Mouse (Mus musculus): ENCODE data around the gene Catsper2. TPM values are rescaled to one million over a fixed set of nuclear protein-coding genes. Genes with fewer than 3 reads are reported as not detected.
"Not testable (repeated sequence)": the region's sequence is repeated elsewhere in the genome, so short reads cannot be mapped to it uniquely, and the experiment has no call there.

The Catsper2 gene
- total RNA-seq, 2 experiments from 2014 or later = 6.1 to 8.3 TPM

GRCm38 (mm10) chr2:121439746-121440145 is 26.2 kb upstream of the Catsper2 start:
- intact Hi-C loops (cut with DNase I) = no loop called here
- no peak for DNase-seq

DNA sequence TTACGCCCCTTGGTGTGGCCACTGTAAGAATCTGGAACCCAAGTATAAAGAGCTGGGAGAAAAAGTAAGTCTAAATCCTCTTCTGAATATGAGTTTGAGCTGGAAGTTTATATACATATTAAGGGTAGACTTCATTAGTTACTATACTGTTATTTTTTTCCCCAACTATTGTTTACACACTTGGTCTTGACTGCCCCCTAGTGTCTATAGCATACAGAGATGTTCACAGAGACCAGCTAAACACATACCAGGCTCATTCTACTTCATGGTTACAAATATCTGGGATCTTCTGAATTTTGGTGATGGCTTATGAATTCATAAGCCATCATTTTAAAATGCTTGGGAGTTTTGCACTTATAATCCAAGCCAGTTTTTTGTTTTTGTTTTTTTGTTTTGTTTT is 21.3 kb upstream of the Catsper2 start:
- no peak for DNase-seq
- intact Hi-C loops (cut with DNase I) = no loop called here

DNA sequence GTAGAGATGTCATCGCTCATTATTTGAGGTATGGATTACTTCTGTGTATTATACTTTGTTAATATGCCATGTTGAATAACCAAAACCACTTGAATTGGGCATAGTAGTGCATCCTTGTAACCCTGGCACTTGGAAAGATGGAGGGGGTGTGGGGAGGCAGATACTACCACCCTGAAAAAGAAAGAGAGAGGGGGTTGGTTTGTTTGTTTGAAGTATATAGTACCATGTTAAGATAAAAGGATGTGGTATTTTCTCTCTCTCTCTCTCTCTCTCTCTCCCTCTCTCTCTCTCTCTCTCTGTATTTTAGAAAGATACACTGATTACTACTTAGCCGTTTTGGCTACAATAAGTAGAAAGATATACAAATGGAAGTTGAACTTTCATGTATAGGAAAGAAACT is 12.3 kb upstream of the Catsper2 start:
- DNase-seq = no peak
- intact Hi-C loops (cut with DNase I) = no loop called here

- intact Hi-C loops (cut with DNase I) = no loop called here
- no peak for DNase-seq
Observed at GRCm38 (mm10) chr2:121423166-121423565, 9.6 kb upstream of the Catsper2 start.

- no peak for DNase-seq
- intact Hi-C loops (cut with DNase I) = no loop called here
Observed at GRCm38 (mm10) chr2:121418476-121418875, 4.9 kb upstream of the Catsper2 start.

DNA sequence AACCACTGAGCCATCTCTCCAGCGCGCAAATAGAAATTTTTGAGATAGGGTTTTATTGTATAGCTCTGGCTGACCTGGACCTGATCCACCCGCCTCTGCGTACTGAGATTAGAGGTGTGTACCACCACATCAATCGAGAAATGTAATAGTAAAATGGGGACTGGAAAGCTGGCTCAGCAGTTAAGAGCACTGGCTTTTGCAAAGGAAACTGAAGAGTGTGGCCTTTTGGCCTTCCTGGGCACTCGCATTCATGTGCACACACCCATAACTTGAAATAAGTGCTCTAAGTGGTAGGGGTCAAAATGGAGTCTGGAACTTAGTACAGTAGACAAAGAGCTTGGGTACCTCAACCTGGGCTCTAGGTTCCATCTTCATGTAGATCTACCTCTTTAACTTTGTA is 2.8 kb upstream of the Catsper2 start:
- no peak for DNase-seq

GRCm38 (mm10) chr2:121415591-121415990 is 2.0 kb upstream of the Catsper2 start:
- intact Hi-C loops (cut with DNase I) = no loop called here
- DNase-seq = no peak

More for the DNA sequence above, 2.8 kb upstream of the Catsper2 start:
- intact Hi-C loops (cut with DNase I) = no loop called here

DNA sequence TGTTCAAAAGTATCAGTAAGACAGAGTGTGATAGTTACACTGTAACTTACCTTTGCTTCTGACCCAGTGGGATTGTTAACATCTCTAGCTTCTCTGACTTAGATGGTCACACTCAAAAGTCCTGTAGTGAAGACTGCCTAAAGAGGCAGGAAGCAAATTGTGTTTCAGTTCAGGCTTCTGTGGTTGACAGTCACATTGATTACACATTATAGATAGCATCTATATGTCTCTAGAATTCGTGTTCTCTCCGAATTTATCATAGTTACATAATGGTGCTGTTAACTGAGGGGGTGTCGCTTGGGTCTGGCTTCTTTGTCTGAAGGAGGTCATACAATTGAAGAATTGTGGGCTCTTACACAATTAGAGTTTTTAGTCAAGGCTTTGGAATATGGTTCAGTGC is 1.5 kb upstream of the Catsper2 start:
- intact Hi-C loops (cut with DNase I) = no loop called here
- no peak for DNase-seq

DNA sequence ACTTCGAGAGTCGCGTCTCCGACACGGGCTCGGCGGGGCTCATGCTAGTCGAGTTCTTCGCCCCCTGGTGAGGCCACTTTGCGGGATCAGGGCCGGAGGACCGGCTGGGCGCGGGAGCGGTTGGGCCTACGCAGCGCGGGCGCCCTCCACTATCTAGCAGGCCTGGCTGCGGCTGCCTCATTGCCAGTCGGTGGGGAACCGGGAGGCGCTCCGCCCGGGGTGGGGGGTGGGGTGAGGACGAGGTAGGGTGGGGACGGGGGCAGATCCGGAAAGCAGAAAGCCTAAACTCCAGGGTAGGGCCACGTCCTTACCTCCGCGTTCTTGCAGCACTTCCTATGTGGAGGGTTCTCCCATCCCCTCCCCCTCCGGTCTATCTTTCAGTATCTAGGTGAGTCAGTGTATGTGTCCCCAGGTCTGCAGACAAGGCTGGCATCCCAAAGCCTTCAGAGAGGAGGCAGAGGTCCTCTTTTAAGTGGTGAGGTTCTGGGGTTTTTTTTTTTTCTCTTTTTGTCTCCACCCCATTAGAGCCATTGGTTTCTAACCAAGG is 620 bp upstream of the Catsper2 start:
- DNase-seq = no peak
- intact Hi-C loops (cut with DNase I) = no loop called here

DNA sequence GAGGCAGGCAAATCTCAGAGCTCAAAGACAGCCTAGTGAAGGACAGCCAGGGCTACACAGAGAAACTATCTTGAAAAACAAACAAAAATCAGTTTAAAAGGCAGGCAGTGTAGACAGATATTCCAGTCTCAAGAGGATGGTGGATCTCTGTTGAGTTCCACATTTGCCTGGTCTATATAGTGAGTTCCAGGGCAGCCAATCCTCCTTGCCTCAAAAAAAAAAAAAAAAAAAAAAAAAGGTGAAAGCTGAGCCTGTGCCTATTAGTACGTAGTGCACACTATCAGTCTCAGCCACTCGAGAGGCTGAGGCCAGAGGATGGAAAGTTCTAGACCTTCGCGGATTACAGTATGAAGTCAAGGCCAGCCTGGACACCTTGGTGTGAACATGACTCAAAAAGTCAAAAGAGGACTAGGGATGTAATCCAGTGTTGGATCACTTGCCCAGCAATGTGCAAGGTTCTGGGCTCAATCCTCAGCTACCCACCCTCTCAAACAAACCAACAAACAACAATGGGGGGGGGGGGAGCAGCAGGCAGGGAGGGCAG is 677 bp downstream of the Catsper2 start:
- DNase-seq = no peak
- intact Hi-C loops (cut with DNase I) = no loop called here

DNA sequence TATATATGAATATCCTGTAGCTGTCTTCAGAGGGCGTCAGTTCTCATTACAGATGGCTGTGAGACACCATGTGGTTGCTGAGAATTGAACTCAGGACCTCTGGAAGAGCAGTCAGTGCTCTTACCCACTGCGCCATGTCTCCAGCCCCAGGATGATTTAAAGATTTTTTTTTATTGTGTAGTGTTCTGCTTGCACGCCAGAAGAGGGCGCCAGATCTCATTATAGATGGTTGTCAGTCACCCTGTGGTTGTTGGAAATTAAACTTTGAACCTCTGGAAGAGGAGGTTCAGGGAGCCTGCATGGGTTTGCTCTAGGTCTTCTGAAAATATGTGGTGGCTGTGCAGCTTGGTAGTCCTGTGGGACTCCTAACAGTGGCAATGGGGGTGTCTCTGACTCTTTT is 5.4 kb downstream of the Catsper2 start:
- intact Hi-C loops (cut with DNase I) = no loop called here
- peak; percentile 18 for DNase-seq

DNA sequence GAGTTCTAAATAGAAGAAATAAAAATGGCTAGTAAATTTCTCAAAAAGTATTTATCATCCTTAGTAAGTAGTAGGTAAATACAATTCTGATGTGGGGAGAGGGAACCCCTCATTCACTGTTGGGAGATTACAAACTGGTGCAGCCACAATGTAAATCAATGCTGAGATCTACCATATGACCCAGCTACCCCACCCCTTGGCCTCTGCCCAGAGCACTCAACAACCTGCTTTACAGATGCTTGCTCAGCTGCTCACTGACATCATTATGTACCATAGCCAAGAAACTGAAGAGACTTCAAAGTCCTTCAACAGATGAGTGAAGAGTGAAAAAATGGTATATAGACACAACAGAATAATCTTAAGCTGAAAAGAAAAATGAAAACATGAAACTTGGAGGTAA is 10.3 kb downstream of the Catsper2 start:
- intact Hi-C loops (cut with DNase I) = no loop called here
- no peak for DNase-seq

GRCm38 (mm10) chr2:121396624-121397023 is 17.0 kb downstream of the Catsper2 start:
- intact Hi-C loops (cut with DNase I) = loop anchor here (10.0 kb wide), 1 partner anchor 222 kb away; the partner anchor contains the start of genes Tubgcp4 and Zscan29
- peak; percentile 91 for DNase-seq

DNA sequence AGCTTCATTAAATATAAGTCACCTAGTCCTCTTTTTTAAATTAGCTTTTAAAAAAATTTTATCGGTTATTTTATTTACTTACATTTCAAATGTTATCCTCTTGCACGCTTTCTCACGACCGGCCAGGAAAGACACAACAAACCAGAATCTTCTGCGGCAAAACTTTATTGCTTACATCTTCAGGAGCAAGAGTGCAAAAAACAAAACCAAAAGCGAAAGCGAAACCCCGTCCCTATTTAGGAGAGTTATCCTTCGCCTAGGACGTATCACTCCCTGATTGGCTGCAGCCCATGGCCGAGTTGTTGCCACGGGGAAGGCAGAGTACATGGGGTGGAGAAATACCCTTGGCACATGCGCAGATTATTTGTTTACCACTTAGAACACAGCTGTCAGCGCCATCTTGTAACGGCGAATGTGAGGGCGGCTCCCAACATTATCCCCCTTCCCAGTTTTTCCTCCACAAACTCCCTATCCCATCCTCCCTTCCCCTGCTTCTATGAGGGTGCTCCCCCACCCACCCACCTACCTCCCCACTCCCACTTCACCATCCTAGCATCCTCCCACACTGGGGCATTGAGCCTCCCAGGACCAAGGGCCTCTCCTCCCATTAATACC is 26.5 kb downstream of the Catsper2 start, which contains the start of gene Strc:
TSS of gene Strc (minus strand) at position 208 of the 615 bp plus-strand sequence.
- intact Hi-C loops (cut with DNase I); DNase-seq: not testable (repeated sequence)

DNA sequence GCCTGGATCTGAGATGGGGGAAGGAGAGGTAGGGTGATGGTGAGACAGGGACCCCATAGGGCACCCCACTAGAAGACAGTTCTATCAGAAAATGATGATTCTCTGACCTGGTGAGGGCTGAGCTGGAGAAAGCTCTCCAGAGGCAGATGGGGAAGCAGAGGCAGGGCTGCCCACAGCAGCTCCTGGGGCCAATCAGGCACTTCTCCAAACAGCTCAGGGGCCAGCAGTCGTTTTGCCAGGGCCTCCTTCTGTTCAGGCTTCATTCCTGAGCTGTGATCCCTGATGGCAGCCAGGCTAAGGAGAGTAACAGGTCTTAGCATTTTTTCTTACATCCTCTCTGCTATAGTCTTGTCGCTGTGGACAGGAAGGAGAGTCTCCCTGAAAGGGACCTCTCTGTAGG is 38.8 kb downstream of the Catsper2 start:
- intact Hi-C loops (cut with DNase I) = no loop called here
- no peak for DNase-seq

GRCm38 (mm10) chr2:121372266-121372665 is 41.3 kb downstream of the Catsper2 start:
- intact Hi-C loops (cut with DNase I) = no loop called here
- DNase-seq = no peak

GRCm38 (mm10) chr2:121370921-121371320 is 42.7 kb downstream of the Catsper2 start:
- DNase-seq = no peak
- intact Hi-C loops (cut with DNase I) = no loop called here

DNA sequence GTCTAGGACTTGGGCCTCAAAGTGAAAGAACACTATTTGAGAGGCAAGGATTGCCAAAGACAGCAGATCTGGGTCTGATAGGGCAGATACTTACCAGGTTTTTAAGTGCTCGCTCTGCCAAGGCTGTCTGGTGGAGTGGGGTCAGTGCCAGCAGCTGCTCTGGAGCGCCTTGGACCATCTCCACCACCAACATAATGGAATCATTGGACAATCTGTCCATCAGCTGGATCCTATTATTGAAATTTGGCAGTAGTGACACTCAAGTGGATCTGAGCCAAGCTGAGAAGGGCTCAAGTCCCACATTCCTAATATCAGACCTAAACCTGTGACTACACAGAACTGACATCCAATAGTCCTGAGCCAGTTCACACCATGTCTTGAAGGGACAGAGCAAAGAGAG is 44.8 kb downstream of the Catsper2 start:
- intact Hi-C loops (cut with DNase I) = no loop called here
- DNase-seq = peak; percentile 85

- intact Hi-C loops (cut with DNase I) = no loop called here
- DNase-seq = no peak
Observed at GRCm38 (mm10) chr2:121363656-121364055, 49.9 kb downstream of the Catsper2 start.

- no peak for DNase-seq
- intact Hi-C loops (cut with DNase I) = no loop called here
Observed at GRCm38 (mm10) chr2:121359461-121359860, 54.1 kb downstream of the Catsper2 start.

GRCm38 (mm10) chr2:121358381-121358780 is 55.2 kb downstream of the Catsper2 start:
- DNase-seq = peak; percentile 62
- intact Hi-C loops (cut with DNase I) = no loop called here

DNA sequence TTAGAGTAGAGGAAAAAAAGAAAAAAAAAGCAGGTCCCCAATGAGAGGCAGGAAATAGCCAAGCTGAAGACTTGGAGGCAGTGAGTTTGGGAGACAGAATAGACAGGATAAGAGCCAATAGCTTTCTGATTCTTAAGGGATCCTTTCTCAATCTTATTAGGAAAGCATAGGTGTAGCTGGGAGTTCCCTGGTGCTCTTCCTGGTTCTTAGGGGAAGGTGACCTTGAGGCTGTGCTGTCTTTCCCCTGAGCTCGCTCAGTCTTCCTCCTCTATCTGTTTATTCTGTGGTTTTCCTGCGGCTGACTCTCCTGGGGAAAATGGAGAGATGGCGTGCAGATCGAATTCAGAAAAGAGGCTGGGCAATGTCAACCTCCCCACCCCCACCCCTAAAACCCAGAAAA is 55.6 kb downstream of the Catsper2 start:
- intact Hi-C loops (cut with DNase I) = no loop called here
- no peak for DNase-seq
